Mouse (Mus musculus) stomach, postnatal 0 days (tissue): Measurements from ENCODE around the gene Gpr183.

ENCODE experiments used
- CTCF ChIP-seq: IDR thresholded peaks from 2 replicates; pipeline ENCODE4 v1.5.1; 2016; ENCODE audit warnings: antibody characterized with exemption, low read depth, mild to moderate bottlenecking, moderate library complexity
- EP300 ChIP-seq: optimal IDR thresholded peaks from 2 replicates; pipeline ENCODE3; 2016; ENCODE audit warnings: antibody characterized with exemption

- TF ChIP-seq CTCF, result no peak
- no peak for TF ChIP-seq EP300
Measured at GRCm38 (mm10) chr14:121938256-121939191, 26.5 kb downstream of the Gpr183 start.
